Mouse (Mus musculus): ENCODE measurements at regions not wholly inside any gene's neighbourhood (a gene's known extent, or its start where the extent isn't known, plus 50 kb on each side); places are given as distances from the start of the nearest gene placed in this dataset.
"Not testable (repeated sequence)": the region's sequence is repeated elsewhere in the genome, so short reads cannot be mapped to it uniquely, and the experiment has no call there.

DNA sequence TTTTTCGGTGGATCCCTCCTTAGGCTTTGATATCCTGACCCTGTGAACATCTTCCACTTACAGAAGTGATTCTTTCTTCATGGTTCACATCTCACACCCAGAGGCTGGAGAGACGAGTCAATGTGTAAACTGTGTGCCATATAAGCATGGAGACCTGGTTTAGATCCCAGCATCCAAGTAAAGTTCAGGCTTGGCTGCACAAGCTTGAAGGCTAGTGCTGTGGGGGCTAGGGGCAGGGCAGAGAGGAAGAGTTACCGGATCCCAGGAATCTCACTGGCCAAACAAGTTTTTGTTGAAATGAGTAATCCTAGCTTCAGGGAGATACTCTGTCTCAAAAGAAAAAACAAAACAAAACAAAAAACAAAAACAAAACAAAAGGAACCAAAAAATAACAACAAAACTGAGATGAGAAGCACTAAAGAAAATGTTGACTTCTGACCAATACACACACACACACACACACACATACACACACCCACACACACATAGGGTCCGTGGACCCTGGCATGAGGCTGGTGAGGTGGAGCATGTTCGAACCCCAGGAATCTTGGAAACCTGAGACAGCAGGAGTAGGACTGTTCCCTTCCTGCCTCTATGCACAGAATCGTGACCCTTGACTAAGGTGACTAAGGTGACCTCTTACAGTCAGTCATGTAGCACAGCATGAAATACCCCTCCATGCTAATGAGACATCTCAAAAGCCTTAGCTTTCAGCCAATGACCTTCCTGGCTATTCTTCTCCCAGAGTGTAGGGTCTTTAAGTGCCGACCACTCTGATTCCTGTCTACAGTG lies 55.2 kb downstream of the Gm12728 start:
- Histone ChIP-seq H3K4me1 (ENCODE audit: control insufficient read depth, insufficient read depth, insufficient read length, low read length) (no peaks in the 10 kb centered on the region), H3K4me3 (ENCODE audit: insufficient read depth, low read depth, low read length) (no peak overlapping the region), H3K27ac (replicated peaks; ENCODE audit: low read depth, low read length) (no peak overlapping the region)

DNA sequence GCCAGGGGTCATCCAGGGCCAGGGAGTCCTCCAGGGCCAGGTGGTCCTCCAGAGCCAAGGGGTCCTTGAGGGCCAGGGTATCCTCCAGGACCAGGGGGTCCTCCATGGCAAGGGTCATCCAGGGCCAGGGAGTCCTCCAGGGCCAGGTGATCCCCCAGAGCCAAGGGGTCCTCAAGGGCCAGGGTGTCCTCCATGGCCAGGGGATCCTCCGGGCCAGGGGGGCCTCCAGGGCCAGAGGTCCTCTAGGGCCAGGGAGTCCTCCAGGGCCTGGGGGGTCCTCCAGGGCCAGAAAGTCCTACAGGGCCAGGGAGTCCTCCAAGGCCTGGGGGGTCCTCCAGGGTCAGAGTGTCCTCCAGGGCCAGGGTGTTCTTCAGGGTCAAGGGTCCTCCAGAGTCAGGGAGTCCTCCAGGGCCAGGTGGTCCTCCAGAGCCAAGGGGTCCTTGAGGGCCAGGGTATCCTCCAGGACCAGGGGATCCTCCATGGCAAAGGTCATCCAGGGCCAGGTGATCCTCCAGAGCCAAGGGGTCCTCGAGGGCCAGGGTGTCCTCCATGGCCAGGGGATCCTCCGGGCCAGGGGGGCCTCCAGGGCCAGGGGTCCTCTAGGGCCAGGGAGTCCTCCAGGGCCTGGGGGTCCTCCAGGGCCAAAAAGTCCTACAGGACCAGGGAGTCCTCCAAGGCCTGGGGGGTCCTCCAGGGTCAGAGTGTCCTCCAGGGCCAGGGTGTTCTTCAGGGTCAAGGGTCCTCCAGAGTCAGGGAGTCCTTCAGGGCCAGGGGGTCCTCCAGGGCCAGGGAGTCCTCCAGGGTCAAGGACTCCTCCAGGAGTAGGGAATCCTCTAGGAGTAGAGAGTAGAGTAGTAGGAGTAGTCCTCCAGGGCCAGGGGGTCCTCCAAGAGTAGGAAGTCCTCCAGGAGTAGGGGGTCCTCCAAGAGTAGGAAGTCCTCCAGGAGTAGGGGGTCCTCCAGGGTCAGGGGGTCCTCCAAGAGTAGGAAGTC lies 56.6 kb downstream of the Gm12728 start:
- H3K27ac ChIP-seq (replicated peaks; ENCODE audit: low read depth, low read length); H3K4me3 ChIP-seq (ENCODE audit: insufficient read depth, low read depth, low read length); H3K4me1 ChIP-seq (ENCODE audit: control insufficient read depth, insufficient read depth, insufficient read length, low read length): not testable (repeated sequence)

DNA sequence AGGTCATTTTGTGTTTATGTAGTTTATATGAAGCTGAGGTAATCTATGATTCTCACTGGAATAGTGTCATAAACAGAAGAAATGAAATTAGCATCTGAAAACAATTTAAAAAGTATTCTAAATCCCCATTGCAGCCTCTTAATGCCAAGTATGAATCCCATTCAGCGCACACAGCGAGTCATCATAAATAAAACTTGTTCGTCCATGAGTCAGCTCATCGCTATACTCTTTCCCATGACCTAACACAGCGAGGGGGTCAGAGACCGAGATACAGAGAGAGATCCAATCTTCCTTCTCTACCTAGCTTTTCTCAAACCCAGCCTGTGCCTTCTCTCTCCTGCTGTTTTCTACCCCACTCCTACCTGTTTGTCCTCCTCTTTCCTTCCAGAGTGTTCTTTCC lies 63.4 kb downstream of the Gm12728 start:
- no peak overlapping the region for H3K4me3 ChIP-seq (ENCODE audit: insufficient read depth, low read depth, low read length)
- no peaks in the 10 kb centered on the region for H3K4me1 ChIP-seq (ENCODE audit: control insufficient read depth, insufficient read depth, insufficient read length, low read length)
- no peak overlapping the region for H3K27ac ChIP-seq (replicated peaks; ENCODE audit: low read depth, low read length)

DNA sequence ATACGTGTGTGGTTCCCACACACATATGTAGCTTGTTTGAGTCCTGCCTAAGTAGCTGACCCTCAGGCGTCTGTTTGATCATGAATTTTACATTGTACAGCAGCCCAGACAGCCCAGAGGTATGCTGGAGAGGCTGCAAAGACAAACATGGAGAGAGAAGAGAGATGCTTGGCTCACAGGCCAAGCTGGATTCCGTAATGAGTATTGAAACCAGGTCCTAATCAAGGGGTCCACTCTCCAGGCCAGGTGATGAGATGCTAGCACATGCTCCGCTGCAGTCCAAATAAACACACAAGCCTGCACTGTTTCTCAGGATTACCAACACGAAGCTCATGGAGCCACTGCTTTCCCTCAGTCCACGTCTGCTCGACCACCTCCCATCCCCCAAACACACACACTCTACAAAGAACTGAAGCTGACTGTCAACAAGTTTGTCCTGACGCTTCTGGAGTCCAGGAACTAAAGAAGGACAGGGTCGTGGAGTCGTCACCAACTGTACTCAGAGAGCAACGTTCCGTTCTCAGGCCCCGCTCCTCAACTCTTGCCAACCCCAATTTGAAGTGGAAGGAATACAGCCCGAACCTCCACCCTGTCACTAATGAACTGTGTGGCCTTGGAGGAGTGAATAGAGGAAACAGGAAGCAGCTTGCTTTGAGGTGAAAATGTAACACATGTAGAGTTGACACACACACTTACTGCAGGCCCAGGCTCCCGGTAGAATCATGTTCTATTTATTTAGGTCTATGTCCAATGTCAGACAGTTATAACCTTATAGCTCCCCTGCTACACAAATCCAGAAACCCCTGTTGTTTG lies 69.6 kb downstream of the Gm12728 start:
- Histone ChIP-seq H3K4me1 (ENCODE audit: control insufficient read depth, insufficient read depth, insufficient read length, low read length) (no peaks in the 10 kb centered on the region), H3K4me3 (ENCODE audit: insufficient read depth, low read depth, low read length) (no peak overlapping the region), H3K27ac (replicated peaks; ENCODE audit: low read depth, low read length) (no peak overlapping the region)

DNA sequence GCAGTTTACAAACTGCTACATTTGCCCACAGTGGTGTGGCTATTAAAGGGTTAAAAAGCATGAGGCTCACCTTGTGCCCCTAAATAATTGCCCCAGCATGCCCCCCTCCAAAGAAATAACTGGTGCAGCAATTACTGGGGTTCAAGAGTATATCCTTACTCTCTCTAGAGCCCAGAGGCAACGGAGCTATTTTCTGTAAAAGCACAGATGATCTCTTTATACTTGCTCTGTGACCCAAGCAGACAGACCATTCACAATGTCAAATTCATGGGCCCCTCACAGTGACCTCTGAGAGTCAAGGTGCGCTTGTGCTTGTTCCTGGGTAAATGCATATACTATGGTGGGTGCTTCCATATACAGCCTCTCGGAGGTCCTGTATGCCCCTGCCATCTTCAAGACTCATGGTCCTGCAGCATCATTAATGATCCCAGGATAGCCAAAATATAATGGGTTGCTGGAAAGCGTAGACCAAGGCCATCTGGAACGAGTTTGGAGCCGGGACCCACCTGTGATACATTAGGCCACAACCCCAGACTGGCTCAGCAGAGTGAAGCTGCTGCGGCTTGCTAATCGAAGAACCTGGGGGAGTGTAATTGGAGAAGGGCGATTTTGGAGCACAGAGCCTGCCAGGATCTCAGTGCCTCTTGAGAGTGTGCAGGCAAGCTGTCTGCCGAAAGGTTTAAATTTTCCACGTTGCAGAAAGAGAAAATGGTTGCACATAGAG lies 71.4 kb downstream of the Gm12728 start:
- Histone ChIP-seq H3K4me3 (ENCODE audit: insufficient read depth, low read depth, low read length) (no peak overlapping the region), H3K27ac (replicated peaks; ENCODE audit: low read depth, low read length) (no peak overlapping the region), H3K4me1 (ENCODE audit: control insufficient read depth, insufficient read depth, insufficient read length, low read length) (no peaks in the 10 kb centered on the region)

DNA sequence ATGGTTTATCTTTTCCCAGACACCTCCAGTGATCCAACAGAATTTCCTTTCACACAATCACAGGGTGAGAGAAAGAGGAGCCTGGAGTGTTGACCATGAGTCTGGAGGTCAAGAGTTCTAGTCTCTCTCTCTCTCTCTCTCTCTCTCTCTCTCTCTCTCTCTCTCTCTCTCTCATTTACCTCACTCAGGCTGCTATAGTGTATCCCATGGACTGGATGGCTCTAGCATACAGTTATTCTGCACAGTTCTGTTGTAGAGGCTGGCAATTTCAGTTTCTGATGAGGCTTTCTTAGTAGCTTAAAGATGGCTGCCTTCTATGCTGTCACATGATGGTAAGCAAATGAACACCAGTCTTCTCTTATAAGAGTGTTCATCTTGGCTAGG lies 72.0 kb downstream of the Gm12728 start:
- Histone ChIP-seq H3K27ac (replicated peaks; ENCODE audit: low read depth, low read length) (no peak overlapping the region), H3K4me3 (ENCODE audit: insufficient read depth, low read depth, low read length) (no peak overlapping the region)

DNA sequence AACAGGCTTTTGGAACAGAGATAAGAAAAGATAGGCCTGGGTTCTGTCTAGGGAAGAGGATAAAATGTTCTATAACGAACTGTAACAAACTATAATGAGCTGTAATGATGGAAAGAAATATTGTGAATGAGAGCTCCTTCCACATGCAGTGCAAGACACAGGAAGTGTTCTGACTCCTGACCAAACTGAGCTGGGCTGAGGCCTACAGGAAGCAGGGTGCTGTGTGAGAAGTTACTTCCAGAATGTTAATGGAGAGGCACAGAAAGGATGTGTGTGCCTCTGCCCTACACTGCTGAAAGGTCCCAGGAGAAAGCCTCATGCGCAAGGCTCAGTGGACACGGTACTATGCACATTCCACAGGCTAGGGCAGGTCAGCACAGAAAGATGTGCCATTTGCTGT lies 80.8 kb downstream of the Gm12728 start:
- no peak overlapping the region for H3K4me3 ChIP-seq (ENCODE audit: insufficient read depth, low read depth, low read length)
- H3K27ac ChIP-seq (replicated peaks; ENCODE audit: low read depth, low read length), result no peak overlapping the region
- no peaks in the 10 kb centered on the region for H3K4me1 ChIP-seq (ENCODE audit: control insufficient read depth, insufficient read depth, insufficient read length, low read length)

More for the DNA sequence above, 72.0 kb downstream of the Gm12728 start:
- no peaks in the 10 kb centered on the region for H3K4me1 ChIP-seq (ENCODE audit: control insufficient read depth, insufficient read depth, insufficient read length, low read length)

DNA sequence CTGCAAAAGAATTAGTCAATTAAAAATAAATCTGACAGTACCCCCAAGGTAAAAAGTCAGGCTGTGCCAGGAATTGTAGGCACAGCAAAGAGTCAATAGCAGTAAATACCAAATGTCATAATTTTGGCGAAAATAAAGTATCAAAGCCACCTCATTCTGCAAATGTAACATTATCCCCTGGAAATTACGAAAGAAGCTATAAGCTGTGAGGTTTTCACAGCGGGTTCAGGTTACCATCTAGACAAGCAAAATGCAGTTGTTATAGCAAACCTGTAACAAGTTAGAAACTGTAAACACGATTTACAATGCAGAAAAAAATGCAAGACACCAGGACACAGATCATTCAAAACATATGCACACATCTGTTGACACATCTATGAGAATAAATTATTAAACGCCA lies 87.6 kb downstream of the Gm12728 start:
- Histone ChIP-seq H3K4me1 (ENCODE audit: control insufficient read depth, insufficient read depth, insufficient read length, low read length) (no peaks in the 10 kb centered on the region), H3K27ac (replicated peaks; ENCODE audit: low read depth, low read length) (no peak overlapping the region), H3K4me3 (ENCODE audit: insufficient read depth, low read depth, low read length) (no peak overlapping the region)

DNA sequence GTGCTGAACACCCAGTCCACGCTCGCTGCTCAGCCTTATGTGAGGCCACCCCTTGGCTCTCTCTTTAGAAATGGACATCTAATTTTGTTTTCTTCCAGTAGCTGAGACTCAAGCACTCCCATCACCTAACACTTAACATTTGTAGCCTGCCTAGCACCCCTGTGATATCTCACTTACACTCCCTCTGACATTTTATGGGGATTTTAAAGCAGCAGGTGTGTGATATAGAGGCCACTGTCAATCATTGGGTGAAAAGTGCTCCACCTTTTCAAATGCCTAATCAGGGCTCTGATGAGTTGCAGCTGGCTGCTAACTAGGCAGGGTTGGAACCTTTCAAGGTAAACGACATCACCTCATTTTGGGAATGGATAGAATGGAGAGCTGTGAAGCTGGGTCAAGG lies 90.2 kb downstream of the Gm12728 start:
- no peak overlapping the region for H3K27ac ChIP-seq (replicated peaks; ENCODE audit: low read depth, low read length)
- no peak overlapping the region for H3K4me3 ChIP-seq (ENCODE audit: insufficient read depth, low read depth, low read length)
- no peaks in the 10 kb centered on the region for H3K4me1 ChIP-seq (ENCODE audit: control insufficient read depth, insufficient read depth, insufficient read length, low read length)

DNA sequence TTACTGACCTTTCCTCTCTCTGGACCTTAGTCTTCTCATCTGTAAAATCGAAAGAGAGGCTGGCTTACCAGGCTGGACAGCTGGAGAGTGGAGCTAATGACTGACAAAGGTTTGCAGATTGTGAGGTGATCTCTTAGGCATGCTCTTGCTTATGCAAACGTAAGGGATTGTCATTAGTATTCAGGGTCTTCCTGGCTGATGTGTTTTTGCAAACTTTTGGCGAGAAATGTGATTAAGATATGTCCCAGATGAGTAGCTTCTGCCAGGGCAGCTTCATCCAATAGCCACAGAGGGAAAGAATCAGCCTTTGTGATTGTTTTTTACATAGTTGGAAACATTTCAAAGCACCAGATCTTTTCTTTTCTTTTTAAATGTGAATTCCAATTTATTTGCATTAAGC lies 95.1 kb downstream of the Gm12728 start:
- Histone ChIP-seq H3K27ac (replicated peaks; ENCODE audit: low read depth, low read length) (no peak overlapping the region), H3K4me1 (ENCODE audit: control insufficient read depth, insufficient read depth, insufficient read length, low read length) (no peaks in the 10 kb centered on the region), H3K4me3 (ENCODE audit: insufficient read depth, low read depth, low read length) (no peak overlapping the region)

DNA sequence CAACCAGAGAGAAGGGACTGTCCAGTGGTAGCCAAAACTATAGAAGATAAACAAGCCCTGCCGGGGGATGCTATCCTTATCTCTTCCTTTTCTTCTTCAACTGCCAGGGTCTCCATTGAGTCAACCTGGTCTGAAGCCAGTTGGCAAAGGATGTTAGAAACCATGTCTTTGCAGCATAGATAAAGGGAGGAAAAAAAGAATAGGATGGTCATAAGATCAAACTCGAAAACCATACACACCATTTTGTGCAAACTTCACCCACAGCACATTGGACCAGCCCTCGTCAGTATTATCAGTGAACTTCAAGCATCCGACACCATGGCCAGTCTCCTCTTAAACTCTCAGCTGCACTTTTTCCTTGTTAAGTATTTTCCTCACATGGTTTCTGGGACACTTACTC lies 101.8 kb downstream of the Gm12728 start:
- no peaks in the 10 kb centered on the region for H3K4me1 ChIP-seq (ENCODE audit: control insufficient read depth, insufficient read depth, insufficient read length, low read length)
- no peak overlapping the region for H3K4me3 ChIP-seq (ENCODE audit: insufficient read depth, low read depth, low read length)
- no peak overlapping the region for H3K27ac ChIP-seq (replicated peaks; ENCODE audit: low read depth, low read length)

DNA sequence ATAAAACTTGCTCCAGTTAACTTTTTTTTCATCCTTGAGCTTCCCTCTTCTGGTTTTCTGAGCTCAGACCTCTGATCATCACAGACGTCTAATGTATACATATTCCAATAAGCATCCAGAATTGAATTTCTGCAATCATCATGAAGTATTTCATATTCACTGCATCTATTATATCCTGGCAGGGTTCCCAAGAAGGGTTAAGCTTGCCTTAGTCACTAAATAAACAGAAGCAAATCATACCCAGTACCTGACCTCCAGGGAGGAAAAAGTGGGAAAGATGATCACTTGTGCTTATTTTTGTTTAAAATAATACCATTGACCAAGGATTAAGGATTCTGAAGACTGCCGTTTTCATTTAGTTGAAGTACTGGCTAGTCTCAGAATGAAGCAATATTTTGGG lies 102.4 kb downstream of the Gm12728 start:
- Histone ChIP-seq H3K4me3 (ENCODE audit: insufficient read depth, low read depth, low read length) (no peak overlapping the region), H3K27ac (replicated peaks; ENCODE audit: low read depth, low read length) (no peak overlapping the region), H3K4me1 (ENCODE audit: control insufficient read depth, insufficient read depth, insufficient read length, low read length) (no peaks in the 10 kb centered on the region)

DNA sequence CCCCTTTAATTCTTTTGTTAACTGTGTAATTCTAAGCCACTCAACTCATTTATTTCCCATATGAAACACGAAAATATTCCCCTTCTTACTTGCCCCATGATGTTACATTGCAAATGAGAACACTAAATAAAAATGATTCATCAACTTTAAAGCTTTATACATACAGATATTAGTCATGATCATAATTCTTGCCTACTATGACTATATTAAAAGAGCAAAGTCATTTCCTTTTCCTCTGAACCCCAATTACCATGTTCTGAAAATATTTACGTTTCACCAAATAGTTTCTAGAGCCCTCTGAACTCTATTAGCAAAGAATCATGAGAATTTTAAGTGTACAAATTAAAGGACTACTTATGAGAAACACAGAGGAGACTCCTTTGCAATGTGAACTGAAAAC lies 105.4 kb downstream of the Gm12728 start:
- Histone ChIP-seq H3K27ac (replicated peaks; ENCODE audit: low read depth, low read length) (no peak overlapping the region), H3K4me3 (ENCODE audit: insufficient read depth, low read depth, low read length) (no peak overlapping the region), H3K4me1 (ENCODE audit: control insufficient read depth, insufficient read depth, insufficient read length, low read length) (no peaks in the 10 kb centered on the region)

DNA sequence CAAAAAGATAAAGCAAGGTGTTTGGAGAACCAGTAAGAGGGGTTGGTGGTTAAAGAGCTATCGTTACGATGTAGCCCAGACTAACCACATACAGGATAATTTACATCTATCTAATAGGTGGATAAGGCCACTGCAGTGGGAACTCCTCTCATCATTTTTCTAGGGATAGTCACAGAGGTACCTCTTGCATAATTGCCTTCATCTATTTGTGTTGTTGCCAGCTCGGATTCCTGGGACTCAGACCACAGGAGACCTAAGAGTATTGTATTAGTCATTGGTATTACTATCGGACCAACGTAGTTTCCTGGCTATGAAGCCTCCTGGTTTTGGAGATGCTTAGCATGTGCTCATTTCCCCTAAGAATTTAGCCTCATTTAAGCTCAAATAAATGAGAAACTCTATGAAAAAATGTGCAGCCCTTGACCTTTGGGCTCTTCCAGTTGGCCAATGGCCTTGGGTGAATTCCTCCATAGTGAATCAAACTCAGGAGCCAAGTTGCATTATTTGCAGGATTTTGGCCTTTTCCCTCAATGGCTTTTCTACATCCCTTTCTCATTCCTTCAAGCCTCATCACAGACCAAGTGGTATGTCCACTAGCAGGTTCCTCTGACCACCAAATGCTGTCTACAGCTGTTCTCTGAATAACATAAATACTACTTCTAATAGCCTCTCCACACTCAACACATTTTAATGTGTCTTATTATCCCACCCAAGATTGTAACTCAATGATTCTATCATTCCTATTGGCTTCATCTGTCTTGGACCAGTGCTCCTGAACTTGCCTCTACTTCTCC lies 108.6 kb downstream of the Gm12728 start:
- Histone ChIP-seq H3K27ac (replicated peaks; ENCODE audit: low read depth, low read length) (no peak overlapping the region), H3K4me3 (ENCODE audit: insufficient read depth, low read depth, low read length) (no peak overlapping the region), H3K4me1 (ENCODE audit: control insufficient read depth, insufficient read depth, insufficient read length, low read length) (peaks cover 2% of the 10 kb centered on the region; the same call in 1 of the 2 replicates)
